Mouse (Mus musculus): ENCODE measurements around the gene Fnbp1. TPM values are rescaled to one million over a fixed set of nuclear protein-coding genes. Genes with fewer than 3 reads are reported as not detected.

Gene Fnbp1
- polyA plus RNA-seq, 1 experiment from 2014 or later, result 21.7 TPM

GRCm38 (mm10) chr2:31143326-31143725 lies 1.5 kb upstream of the Fnbp1 start:
- Histone ChIP-seq H3K4me3 (ENCODE audit: low read depth, low read length) (no peak overlapping the region), H3K9ac (ENCODE audit: low read depth, low read length) (no peak overlapping the region), H3K9me3 (ENCODE audit: control insufficient read depth, low read length) (no peaks in the 10 kb centered on the region), H3K27me3 (replicated peaks; ENCODE audit: control insufficient read depth, insufficient read depth, low read length) (no peaks in the 10 kb centered on the region), H3K4me1 (ENCODE audit: control insufficient read depth, insufficient read depth, low read length) (peaks cover 10% of the 10 kb centered on the region), H3K4me2 (ENCODE audit: low read depth, low read length) (no peak overlapping the region), H3K36me3 (ENCODE audit: control insufficient read depth, insufficient read depth, low read length) (peaks cover 23% of the 10 kb centered on the region; the same call in 1 of the 2 replicates), H3K27ac (replicated peaks; ENCODE audit: low read depth, low read length) (no peak overlapping the region)
- 83% methylated on average over 6 of the region's 6 CpGs for WGBS
- ATAC-seq (ENCODE audit: low read depth), result no peak
- no peak for DNase-seq (ENCODE audit: low spot score)

GRCm38 (mm10) chr2:31142505-31142904 lies 697 bp upstream of the Fnbp1 start:
- Histone ChIP-seq H3K27ac (replicated peaks; ENCODE audit: low read depth, low read length) (peak overlapping the region; percentile 65), H3K4me2 (ENCODE audit: low read depth, low read length) (peak overlapping the region; percentile 97), H3K36me3 (ENCODE audit: control insufficient read depth, insufficient read depth, low read length) (peaks cover 17% of the 10 kb centered on the region; the same call in 1 of the 2 replicates), H3K9me3 (ENCODE audit: control insufficient read depth, low read length) (no peaks in the 10 kb centered on the region), H3K4me1 (ENCODE audit: control insufficient read depth, insufficient read depth, low read length) (peaks cover 10% of the 10 kb centered on the region), H3K27me3 (replicated peaks; ENCODE audit: control insufficient read depth, insufficient read depth, low read length) (no peaks in the 10 kb centered on the region), H3K9ac (ENCODE audit: low read depth, low read length) (peak overlapping the region; percentile 93), H3K4me3 (ENCODE audit: low read depth, low read length) (peak overlapping the region; percentile 96)
- ATAC-seq (ENCODE audit: low read depth) (no peak), DNase-seq (ENCODE audit: low spot score) (no peak)
- 37% methylated on average over 3 of the region's 3 CpGs for WGBS

- H3K9ac ChIP-seq (ENCODE audit: low read depth, low read length), result peak overlapping the region; percentile 93
- ATAC-seq (ENCODE audit: low read depth), result peak; percentile 66
- H3K27me3 ChIP-seq (replicated peaks; ENCODE audit: control insufficient read depth, insufficient read depth, low read length), result no peaks in the 10 kb centered on the region
- peaks cover 16% of the 10 kb centered on the region for H3K4me1 ChIP-seq (ENCODE audit: control insufficient read depth, insufficient read depth, low read length)
- peak overlapping the region; percentile 97 for H3K4me2 ChIP-seq (ENCODE audit: low read depth, low read length)
- no peaks in the 10 kb centered on the region for H3K9me3 ChIP-seq (ENCODE audit: control insufficient read depth, low read length)
- peak overlapping the region; percentile 85 for H3K27ac ChIP-seq (replicated peaks; ENCODE audit: low read depth, low read length)
- peak overlapping the region; percentile 96 for H3K4me3 ChIP-seq (ENCODE audit: low read depth, low read length)
- peaks cover 5% of the 10 kb centered on the region; the same call in 1 of the 2 replicates for H3K36me3 ChIP-seq (ENCODE audit: control insufficient read depth, insufficient read depth, low read length)
- under 1% methylated on average over 49 of the region's 78 CpGs for WGBS
- no peak for DNase-seq (ENCODE audit: low spot score)
These were observed 538 bp downstream of the Fnbp1 start for GRCm38 (mm10) chr2:31141074-31141866.

GRCm38 (mm10) chr2:31140772-31141073 lies 1.1 kb downstream of the Fnbp1 start:
- peak overlapping the region; percentile 96 for H3K4me3 ChIP-seq (ENCODE audit: low read depth, low read length)

GRCm38 (mm10) chr2:31139991-31140771 lies 1.6 kb downstream of the Fnbp1 start:
- no peak for DNase-seq (ENCODE audit: low spot score)
- peak overlapping the region; percentile 97 for H3K4me2 ChIP-seq (ENCODE audit: low read depth, low read length)
- H3K36me3 ChIP-seq (ENCODE audit: control insufficient read depth, insufficient read depth, low read length), result no peaks in the 10 kb centered on the region
- H3K9ac ChIP-seq (ENCODE audit: low read depth, low read length), result peak overlapping the region; percentile 93
- H3K4me3 ChIP-seq (ENCODE audit: low read depth, low read length), result peak overlapping the region; percentile 96
- H3K27me3 ChIP-seq (replicated peaks; ENCODE audit: control insufficient read depth, insufficient read depth, low read length), result no peaks in the 10 kb centered on the region
- no peaks in the 10 kb centered on the region for H3K9me3 ChIP-seq (ENCODE audit: control insufficient read depth, low read length)
- WGBS, result 77% methylated on average over 12 of the region's 12 CpGs
- H3K4me1 ChIP-seq (ENCODE audit: control insufficient read depth, insufficient read depth, low read length), result peaks cover 18% of the 10 kb centered on the region
- ATAC-seq (ENCODE audit: low read depth), result no peak
- no peak overlapping the region for H3K27ac ChIP-seq (replicated peaks; ENCODE audit: low read depth, low read length)

More at GRCm38 (mm10) chr2:31140772-31141073, 1.1 kb downstream of the Fnbp1 start:
- Histone ChIP-seq H3K27me3 (replicated peaks; ENCODE audit: control insufficient read depth, insufficient read depth, low read length) (no peaks in the 10 kb centered on the region), H3K4me1 (ENCODE audit: control insufficient read depth, insufficient read depth, low read length) (peaks cover 18% of the 10 kb centered on the region), H3K9me3 (ENCODE audit: control insufficient read depth, low read length) (no peaks in the 10 kb centered on the region), H3K4me2 (ENCODE audit: low read depth, low read length) (peak overlapping the region; percentile 97), H3K36me3 (ENCODE audit: control insufficient read depth, insufficient read depth, low read length) (no peaks in the 10 kb centered on the region), H3K27ac (replicated peaks; ENCODE audit: low read depth, low read length) (no peak overlapping the region), H3K9ac (ENCODE audit: low read depth, low read length) (peak overlapping the region; percentile 93)
- no peak for ATAC-seq (ENCODE audit: low read depth)
- DNase-seq (ENCODE audit: low spot score), result no peak
- 4% methylated on average over 10 of the region's 10 CpGs for WGBS

GRCm38 (mm10) chr2:31139174-31139632 lies 2.6 kb downstream of the Fnbp1 start:
- WGBS, result 86% methylated on average over 10 of the region's 10 CpGs
- DNase-seq (ENCODE audit: low spot score) (no peak), ATAC-seq (ENCODE audit: low read depth) (no peak)
- no peak overlapping the region for H3K4me2 ChIP-seq (ENCODE audit: low read depth, low read length)
- H3K27ac ChIP-seq (replicated peaks; ENCODE audit: low read depth, low read length), result no peak overlapping the region
- no peaks in the 10 kb centered on the region for H3K9me3 ChIP-seq (ENCODE audit: control insufficient read depth, low read length)
- H3K4me3 ChIP-seq (ENCODE audit: low read depth, low read length), result no peak overlapping the region
- H3K27me3 ChIP-seq (replicated peaks; ENCODE audit: control insufficient read depth, insufficient read depth, low read length), result no peaks in the 10 kb centered on the region
- no peaks in the 10 kb centered on the region for H3K36me3 ChIP-seq (ENCODE audit: control insufficient read depth, insufficient read depth, low read length)
- H3K9ac ChIP-seq (ENCODE audit: low read depth, low read length), result no peak overlapping the region
- H3K4me1 ChIP-seq (ENCODE audit: control insufficient read depth, insufficient read depth, low read length), result peaks cover 18% of the 10 kb centered on the region

- Histone ChIP-seq H3K9ac (ENCODE audit: low read depth, low read length) (no peak overlapping the region), H3K27ac (replicated peaks; ENCODE audit: low read depth, low read length) (no peak overlapping the region), H3K27me3 (replicated peaks; ENCODE audit: control insufficient read depth, insufficient read depth, low read length) (no peaks in the 10 kb centered on the region), H3K4me3 (ENCODE audit: low read depth, low read length) (no peak overlapping the region), H3K4me2 (ENCODE audit: low read depth, low read length) (no peak overlapping the region), H3K9me3 (ENCODE audit: control insufficient read depth, low read length) (no peaks in the 10 kb centered on the region), H3K4me1 (ENCODE audit: control insufficient read depth, insufficient read depth, low read length) (peaks cover 15% of the 10 kb centered on the region), H3K36me3 (ENCODE audit: control insufficient read depth, insufficient read depth, low read length) (no peaks in the 10 kb centered on the region)
- WGBS, result 76% methylated on average over 14 of the region's 14 CpGs
- DNase-seq (ENCODE audit: low spot score) (no peak), ATAC-seq (ENCODE audit: low read depth) (no peak)
These were observed 4.7 kb downstream of the Fnbp1 start for GRCm38 (mm10) chr2:31137018-31137590.

- no peak overlapping the region for H3K27ac ChIP-seq (replicated peaks; ENCODE audit: low read depth, low read length)
- no peak overlapping the region for H3K4me2 ChIP-seq (ENCODE audit: low read depth, low read length)
- H3K4me1 ChIP-seq (ENCODE audit: control insufficient read depth, insufficient read depth, low read length), result peaks cover 17% of the 10 kb centered on the region
- H3K4me3 ChIP-seq (ENCODE audit: low read depth, low read length), result no peak overlapping the region
- H3K36me3 ChIP-seq (ENCODE audit: control insufficient read depth, insufficient read depth, low read length), result no peaks in the 10 kb centered on the region
- 52% methylated on average over 13 of the region's 13 CpGs for WGBS
- DNase-seq (ENCODE audit: low spot score) (no peak), ATAC-seq (ENCODE audit: low read depth) (no peak)
- H3K9ac ChIP-seq (ENCODE audit: low read depth, low read length), result no peak overlapping the region
- no peaks in the 10 kb centered on the region for H3K27me3 ChIP-seq (replicated peaks; ENCODE audit: control insufficient read depth, insufficient read depth, low read length)
- H3K9me3 ChIP-seq (ENCODE audit: control insufficient read depth, low read length), result no peaks in the 10 kb centered on the region
These were observed 5.5 kb downstream of the Fnbp1 start for GRCm38 (mm10) chr2:31136338-31136737.

Measured in embryonic facial prominence, embryonic 14.5 days (tissue).